Mouse (Mus musculus) thymus, postnatal 10 days (tissue): ENCODE measurements at regions not wholly inside any gene's neighbourhood (a gene's known extent, or its start where the extent isn't known, plus 50 kb on each side); places are given as distances from the start of the nearest gene placed in this dataset.
A peak's percentile ranks its signal among the peaks of the same experiment; 100 is the strongest.

Source experiments
- DNase-seq, 2 experiments: peaks; one replicate each; pipeline ENCODE4 v3.0.0; 2021; ENCODE audit warnings: low spot score in 2 of 2

GRCm38 (mm10) chr1:35715931-35716330, 352.3 kb upstream of the Hs6st1 start:
- DNase-seq = peak in 1 of 2 experiments; percentile 22

- no peak for DNase-seq
Measured at GRCm38 (mm10) chr1:35717166-35717565, 351.0 kb upstream of the Hs6st1 start.

- no peak for DNase-seq
Measured at GRCm38 (mm10) chr1:35717659-35718058, 350.5 kb upstream of the Hs6st1 start.

- no peak for DNase-seq
Measured at GRCm38 (mm10) chr1:35720063-35720462, 348.1 kb upstream of the Hs6st1 start.

- DNase-seq = no peak
Measured at GRCm38 (mm10) chr1:35724366-35724900, 343.8 kb upstream of the Hs6st1 start.

GRCm38 (mm10) chr1:35726596-35726995, 341.6 kb upstream of the Hs6st1 start:
- DNase-seq = peak; percentile 53 to 82

- no peak for DNase-seq
Measured at GRCm38 (mm10) chr1:35727310-35727990, 340.8 kb upstream of the Hs6st1 start.

- no peak for DNase-seq
Measured at GRCm38 (mm10) chr1:35729785-35730295, 338.4 kb upstream of the Hs6st1 start.

GRCm38 (mm10) chr1:35730309-35730708, 337.9 kb upstream of the Hs6st1 start:
- no peak for DNase-seq

- no peak for DNase-seq
Measured at GRCm38 (mm10) chr1:35736247-35736646, 332.0 kb upstream of the Hs6st1 start.

- no peak for DNase-seq
Measured at GRCm38 (mm10) chr1:35749603-35750002, 318.6 kb upstream of the Hs6st1 start.

GRCm38 (mm10) chr1:35750092-35750521, 318.1 kb upstream of the Hs6st1 start:
- DNase-seq = no peak

GRCm38 (mm10) chr1:35752636-35753035, 315.6 kb upstream of the Hs6st1 start:
- DNase-seq = no peak

GRCm38 (mm10) chr1:35754170-35754569, 314.0 kb upstream of the Hs6st1 start:
- DNase-seq = no peak

- DNase-seq = no peak
Measured at GRCm38 (mm10) chr1:35759010-35759409, 309.2 kb upstream of the Hs6st1 start.

- no peak for DNase-seq
Measured at GRCm38 (mm10) chr1:35759600-35759999, 308.6 kb upstream of the Hs6st1 start.

GRCm38 (mm10) chr1:35763051-35763450, 305.1 kb upstream of the Hs6st1 start:
- no peak for DNase-seq

GRCm38 (mm10) chr1:35763456-35763855, 304.7 kb upstream of the Hs6st1 start:
- no peak for DNase-seq

GRCm38 (mm10) chr1:35764068-35764467, 304.1 kb upstream of the Hs6st1 start:
- no peak for DNase-seq

- DNase-seq = no peak
Measured at GRCm38 (mm10) chr1:35765692-35766091, 302.5 kb upstream of the Hs6st1 start.

- DNase-seq = no peak
Measured at GRCm38 (mm10) chr1:35766271-35766670, 301.9 kb upstream of the Hs6st1 start.

GRCm38 (mm10) chr1:35772567-35772966, 295.6 kb upstream of the Hs6st1 start:
- no peak for DNase-seq

- DNase-seq = no peak
Measured at GRCm38 (mm10) chr1:35774566-35774965, 293.6 kb upstream of the Hs6st1 start.
